Mouse (Mus musculus): Measurements from ENCODE around the gene Ikzf4. TPM values are rescaled to one million over a fixed set of nuclear protein-coding genes. Genes with fewer than 3 reads are reported as not detected.

Gene Ikzf4
- polyA plus RNA-seq, 1 experiment, result 0.04 TPM

DNA sequence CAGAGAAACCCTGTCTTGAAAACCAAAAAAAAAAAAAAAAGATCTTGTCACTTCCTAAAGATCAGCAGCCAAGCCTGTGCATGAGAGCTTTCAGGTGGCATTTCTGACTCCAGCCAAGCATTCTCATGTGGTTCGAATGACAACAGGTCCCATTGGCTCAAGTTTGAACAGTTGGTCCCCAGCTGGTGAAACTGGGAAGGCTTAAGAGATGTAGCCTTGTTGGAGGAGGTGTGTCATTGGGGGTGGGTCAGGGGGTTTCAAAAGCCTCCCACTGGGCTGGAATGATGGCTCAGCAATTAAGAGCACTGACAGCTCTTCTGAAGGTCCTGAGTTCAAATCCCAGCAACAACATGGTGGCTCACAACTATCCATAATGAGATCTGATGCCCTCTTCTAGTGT, 44.3 kb downstream of the Ikzf4 start:
- H3K27me3 ChIP-seq (ENCODE audit: control insufficient read depth, insufficient read depth, insufficient read length), result no peaks in the 10 kb centered on the region
- H3ac ChIP-seq (ENCODE audit: control insufficient read depth, insufficient read length), result no peak overlapping the region
- no peak overlapping the region for H3K4me2 ChIP-seq (ENCODE audit: low read depth)
- H3K79me2 ChIP-seq (ENCODE audit: control insufficient read depth, insufficient read depth), result no peaks in the 10 kb centered on the region
- no peaks in the 10 kb centered on the region for H3K36me3 ChIP-seq (ENCODE audit: control insufficient read depth, insufficient read depth)
- TF ChIP-seq CEBPB (IDR thresholded peaks at IDR 0.05; ENCODE audit: insufficient read depth, poor library complexity, severe bottlenecking) (no peak), E2F4 (IDR thresholded peaks at IDR 0.05; ENCODE audit: insufficient read depth) (no peak), TCF12 (IDR thresholded peaks at IDR 0.05; ENCODE audit: insufficient read depth, poor library complexity, severe bottlenecking) (no peak), REST (IDR thresholded peaks at IDR 0.05; ENCODE audit: insufficient read depth, insufficient read length) (no peak), TCF3 (IDR thresholded peaks at IDR 0.05; ENCODE audit: insufficient read length, low read depth) (no peak), MYOD1 (IDR thresholded peaks at IDR 0.05; ENCODE audit: control insufficient read depth in 1 of 3, insufficient read length in 2 of 3, low read depth in 2 of 3) (no peak), MAX (IDR thresholded peaks at IDR 0.05; ENCODE audit: low read depth) (no peak), POLR2AphosphoS2 (IDR thresholded peaks at IDR 0.05; ENCODE audit: insufficient read length, low read depth) (no peak), POLR2A (IDR thresholded peaks at IDR 0.05; ENCODE audit: insufficient read length, low read depth) (no peak), MYOG (IDR thresholded peaks at IDR 0.05; ENCODE audit: control insufficient read depth in 1 of 3, insufficient read depth in 1 of 3, insufficient read length in 2 of 3, low read depth in 2 of 3) (no peak), SRF (IDR thresholded peaks at IDR 0.05; ENCODE audit: control insufficient read depth, insufficient read length, low read depth) (no peak), USF1 (IDR thresholded peaks at IDR 0.05; ENCODE audit: low read depth) (no peak)
- no peak overlapping the region for H3K4me3 ChIP-seq

GRCm38 (mm10) chr10:128598476-128598875, 47.3 kb downstream of the Ikzf4 start:
- no peak overlapping the region for H3K4me3 ChIP-seq
- H3K4me2 ChIP-seq (ENCODE audit: low read depth), result no peak overlapping the region
- H3K27me3 ChIP-seq (ENCODE audit: control insufficient read depth, insufficient read depth, insufficient read length), result no peaks in the 10 kb centered on the region
- no peaks in the 10 kb centered on the region for H3K36me3 ChIP-seq (ENCODE audit: control insufficient read depth, insufficient read depth)
- no peak for TF ChIP-seq POLR2AphosphoS2 (IDR thresholded peaks at IDR 0.05; ENCODE audit: insufficient read length, low read depth)
- no peak for TF ChIP-seq USF1 (IDR thresholded peaks at IDR 0.05; ENCODE audit: low read depth)
- no peak overlapping the region for H3ac ChIP-seq (ENCODE audit: control insufficient read depth, insufficient read length)
- H3K79me2 ChIP-seq (ENCODE audit: control insufficient read depth, insufficient read depth), result no peaks in the 10 kb centered on the region

GRCm38 (mm10) chr10:128592797-128593196, 53.0 kb downstream of the Ikzf4 start:
- H3K4me3 ChIP-seq, result no peak overlapping the region
- H3K79me2 ChIP-seq (ENCODE audit: control insufficient read depth, insufficient read depth), result no peaks in the 10 kb centered on the region
- no peaks in the 10 kb centered on the region for H3K27me3 ChIP-seq (ENCODE audit: control insufficient read depth, insufficient read depth, insufficient read length)
- no peak overlapping the region for H3ac ChIP-seq (ENCODE audit: control insufficient read depth, insufficient read length)
- no peak overlapping the region for H3K4me2 ChIP-seq (ENCODE audit: low read depth)
- H3K36me3 ChIP-seq (ENCODE audit: control insufficient read depth, insufficient read depth), result no peaks in the 10 kb centered on the region
- TF ChIP-seq SRF (IDR thresholded peaks at IDR 0.05; ENCODE audit: control insufficient read depth, insufficient read length, low read depth) (no peak), E2F4 (IDR thresholded peaks at IDR 0.05; ENCODE audit: insufficient read depth) (no peak), USF1 (IDR thresholded peaks at IDR 0.05; ENCODE audit: low read depth) (no peak), POLR2AphosphoS2 (IDR thresholded peaks at IDR 0.05; ENCODE audit: insufficient read length, low read depth) (no peak), REST (IDR thresholded peaks at IDR 0.05; ENCODE audit: insufficient read depth, insufficient read length) (no peak), CEBPB (IDR thresholded peaks at IDR 0.05; ENCODE audit: insufficient read depth, poor library complexity, severe bottlenecking) (no peak), TCF3 (IDR thresholded peaks at IDR 0.05; ENCODE audit: insufficient read length, low read depth) (no peak), MYOG (IDR thresholded peaks at IDR 0.05; ENCODE audit: control insufficient read depth in 1 of 3, insufficient read depth in 1 of 3, insufficient read length in 2 of 3, low read depth in 2 of 3) (no peak), TCF12 (IDR thresholded peaks at IDR 0.05; ENCODE audit: insufficient read depth, poor library complexity, severe bottlenecking) (no peak), MYOD1 (IDR thresholded peaks at IDR 0.05; ENCODE audit: control insufficient read depth in 1 of 3, insufficient read length in 2 of 3, low read depth in 2 of 3) (no peak), POLR2A (IDR thresholded peaks at IDR 0.05; ENCODE audit: insufficient read length, low read depth) (no peak)

GRCm38 (mm10) chr10:128591436-128591835, 54.4 kb downstream of the Ikzf4 start:
- Histone ChIP-seq H3K4me3 (no peak overlapping the region), H3K27me3 (ENCODE audit: control insufficient read depth, insufficient read depth, insufficient read length) (no peaks in the 10 kb centered on the region), H3K36me3 (ENCODE audit: control insufficient read depth, insufficient read depth) (no peaks in the 10 kb centered on the region), H3K79me2 (ENCODE audit: control insufficient read depth, insufficient read depth) (peaks cover under 1% of the 10 kb centered on the region), H3ac (ENCODE audit: control insufficient read depth, insufficient read length) (no peak overlapping the region), H3K4me2 (ENCODE audit: low read depth) (no peak overlapping the region)
- TF ChIP-seq MYOD1 (IDR thresholded peaks at IDR 0.05; ENCODE audit: control insufficient read depth in 1 of 3, insufficient read length in 2 of 3, low read depth in 2 of 3) (no peak), MYOG (IDR thresholded peaks at IDR 0.05; ENCODE audit: control insufficient read depth in 1 of 3, insufficient read depth in 1 of 3, insufficient read length in 2 of 3, low read depth in 2 of 3) (no peak), REST (IDR thresholded peaks at IDR 0.05; ENCODE audit: insufficient read depth, insufficient read length) (no peak), MAX (IDR thresholded peaks at IDR 0.05; ENCODE audit: low read depth) (no peak), TCF3 (IDR thresholded peaks at IDR 0.05; ENCODE audit: insufficient read length, low read depth) (no peak), TCF12 (IDR thresholded peaks at IDR 0.05; ENCODE audit: insufficient read depth, poor library complexity, severe bottlenecking) (no peak), POLR2AphosphoS2 (IDR thresholded peaks at IDR 0.05; ENCODE audit: insufficient read length, low read depth) (no peak), CEBPB (IDR thresholded peaks at IDR 0.05; ENCODE audit: insufficient read depth, poor library complexity, severe bottlenecking) (no peak), SRF (IDR thresholded peaks at IDR 0.05; ENCODE audit: control insufficient read depth, insufficient read length, low read depth) (no peak)

DNA sequence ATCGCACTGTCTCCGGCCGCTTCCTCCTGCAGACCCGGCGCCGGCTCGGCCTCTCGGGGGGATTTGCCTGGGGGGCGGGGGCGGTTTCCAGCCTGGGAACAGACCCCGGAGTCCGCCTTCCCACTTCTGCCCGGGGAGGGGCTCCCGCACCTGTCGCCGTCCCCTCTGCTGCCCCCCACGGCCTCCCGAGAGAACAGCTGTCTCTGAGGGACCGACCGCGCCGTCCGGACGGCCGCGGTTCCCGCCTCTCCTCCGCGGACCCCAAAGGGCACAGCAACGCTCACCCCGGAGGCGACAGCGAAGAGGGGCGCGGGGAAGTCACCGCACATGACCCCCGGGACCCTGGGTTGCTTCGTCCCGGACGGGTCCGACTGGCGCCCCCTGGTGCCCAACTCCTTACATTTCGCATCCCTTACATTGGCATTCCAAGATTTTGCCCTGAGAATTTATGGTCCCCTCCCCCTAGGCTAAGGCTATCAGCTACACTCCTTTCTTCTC, 55.5 kb downstream of the Ikzf4 start:
- TF ChIP-seq TCF12 (IDR thresholded peaks at IDR 0.05; ENCODE audit: insufficient read depth, poor library complexity, severe bottlenecking), result peak; percentile 35
- peak; percentile 26 for TF ChIP-seq TCF3 (IDR thresholded peaks at IDR 0.05; ENCODE audit: insufficient read length, low read depth)
- TF ChIP-seq POLR2A (IDR thresholded peaks at IDR 0.05; ENCODE audit: insufficient read length, low read depth), result peak; percentile 29
- TF ChIP-seq MYOD1 (IDR thresholded peaks at IDR 0.05; ENCODE audit: control insufficient read depth in 1 of 3, insufficient read length in 2 of 3, low read depth in 2 of 3), result peak in 2 of 3 experiments; percentile 93 to 94
- TF ChIP-seq E2F4 (IDR thresholded peaks at IDR 0.05; ENCODE audit: insufficient read depth), result no peak
- TF ChIP-seq POLR2AphosphoS2 (IDR thresholded peaks at IDR 0.05; ENCODE audit: insufficient read length, low read depth), result no peak
- TF ChIP-seq MYOG (IDR thresholded peaks at IDR 0.05; ENCODE audit: control insufficient read depth in 1 of 3, insufficient read depth in 1 of 3, insufficient read length in 2 of 3, low read depth in 2 of 3), result peak; percentile 39 to 96 (median 95)
- Histone ChIP-seq H3K4me3 (peak overlapping the region; percentile 62), H3K27me3 (ENCODE audit: control insufficient read depth, insufficient read depth, insufficient read length) (no peaks in the 10 kb centered on the region), H3ac (ENCODE audit: control insufficient read depth, insufficient read length) (peak overlapping the region; percentile 11), H3K4me2 (ENCODE audit: low read depth) (peak overlapping the region; percentile 86), H3K79me2 (ENCODE audit: control insufficient read depth, insufficient read depth) (peaks cover 3% of the 10 kb centered on the region), H3K36me3 (ENCODE audit: control insufficient read depth, insufficient read depth) (no peaks in the 10 kb centered on the region)

Data from myocyte (in vitro differentiated cells).